Mouse (Mus musculus): ENCODE measurements around the gene Msantd3.

Gene Msantd3

GRCm38 (mm10) chr4:48539841-48540575, at the start of gene Msantd3:
Gene Msantd3 (plus strand): TSS chr4:48539935.
- no peak for DNase-seq (ENCODE audit: low spot score)

- no peak for DNase-seq (ENCODE audit: low spot score)
Measured at GRCm38 (mm10) chr4:48491290-48491743, 48.4 kb upstream of the Msantd3 start.

GRCm38 (mm10) chr4:48492510-48492909, 47.2 kb upstream of the Msantd3 start:
- no peak for DNase-seq (ENCODE audit: low spot score)

GRCm38 (mm10) chr4:48510861-48511260, 28.9 kb upstream of the Msantd3 start:
- DNase-seq (ENCODE audit: low spot score), result no peak

- DNase-seq (ENCODE audit: low spot score), result no peak
Measured at GRCm38 (mm10) chr4:48529559-48529958, 10.2 kb upstream of the Msantd3 start.

GRCm38 (mm10) chr4:48531804-48532601, 7.7 kb upstream of the Msantd3 start:
- DNase-seq (ENCODE audit: low spot score), result no peak

GRCm38 (mm10) chr4:48536275-48536674, 3.5 kb upstream of the Msantd3 start:
- no peak for DNase-seq (ENCODE audit: low spot score)

GRCm38 (mm10) chr4:48537024-48537423, 2.7 kb upstream of the Msantd3 start:
- no peak for DNase-seq (ENCODE audit: low spot score)

- DNase-seq (ENCODE audit: low spot score), result no peak
Measured at GRCm38 (mm10) chr4:48538581-48538980, 1.2 kb upstream of the Msantd3 start.

GRCm38 (mm10) chr4:48540576-48541111, 909 bp downstream of the Msantd3 start:
- DNase-seq (ENCODE audit: low spot score), result no peak

- no peak for DNase-seq (ENCODE audit: low spot score)
Measured at GRCm38 (mm10) chr4:48541526-48542250, 2.0 kb downstream of the Msantd3 start.

GRCm38 (mm10) chr4:48542351-48542750, 2.6 kb downstream of the Msantd3 start:
- DNase-seq (ENCODE audit: low spot score), result no peak

- DNase-seq (ENCODE audit: low spot score), result no peak
Measured at GRCm38 (mm10) chr4:48543071-48543865, 3.5 kb downstream of the Msantd3 start.

- DNase-seq (ENCODE audit: low spot score), result no peak
Measured at GRCm38 (mm10) chr4:48544141-48544540, 4.4 kb downstream of the Msantd3 start.

- DNase-seq (ENCODE audit: low spot score), result no peak
Measured at GRCm38 (mm10) chr4:48545966-48546365, 6.2 kb downstream of the Msantd3 start.

GRCm38 (mm10) chr4:48546568-48547496, 7.1 kb downstream of the Msantd3 start:
- no peak for DNase-seq (ENCODE audit: low spot score)

- DNase-seq (ENCODE audit: low spot score), result no peak
Measured at GRCm38 (mm10) chr4:48548393-48549045, 8.8 kb downstream of the Msantd3 start.

GRCm38 (mm10) chr4:48549661-48550060, 9.9 kb downstream of the Msantd3 start:
- DNase-seq (ENCODE audit: low spot score), result no peak

GRCm38 (mm10) chr4:48552486-48553064, 12.8 kb downstream of the Msantd3 start:
- DNase-seq (ENCODE audit: low spot score), result no peak
